Mouse (Mus musculus) cortical plate, adult 2 months (tissue): ENCODE data around the gene Slc38a8. TPM values are rescaled to one million over a fixed set of nuclear protein-coding genes. Genes with fewer than 3 reads are reported as not detected.

Experiments used
- H3K27ac ChIP-seq: fragments of 200-500 bp; 2 replicates; pipeline ENCODE4 v1.5.1; 2012; ENCODE audit warnings: low read length, control low read depth, inconsistent platforms; ENCODE audit not compliant: insufficient read depth
- H3K4me1 ChIP-seq: fragments of 200-500 bp; 2 replicates; pipeline ENCODE4 v1.6.1; 2011; ENCODE audit warnings: low read length; ENCODE audit not compliant: control insufficient read depth, insufficient read depth
- H3K4me3 ChIP-seq: fragments of 200-500 bp; 2 replicates; pipeline ENCODE4 v1.5.1; 2011; ENCODE audit warnings: mild to moderate bottlenecking, low read length, control low read depth; ENCODE audit not compliant: insufficient read depth
- CTCF ChIP-seq: fragments of 200-500 bp; IDR thresholded peaks from 2 replicates; pipeline ENCODE4 v1.5.1; 2011; ENCODE audit warnings: mild to moderate bottlenecking, control low read depth, low read length; ENCODE audit not compliant: insufficient read depth; ENCODE audit errors: extremely low read depth
- POLR2A ChIP-seq: fragments of 200-500 bp; IDR thresholded peaks from 2 replicates; pipeline ENCODE4 v1.6.1; 2011; ENCODE audit warnings: mild to moderate bottlenecking, low read length, control low read depth; ENCODE audit not compliant: insufficient read depth; ENCODE audit errors: extremely low read depth
- polyA plus RNA-seq: library from polyadenylated mRNA; depleted of rRNA; stranded (reverse); fragments of >200 nt; gene quantifications from 2 replicates; pipeline ENCODE4 v1.2.3, GENCODE M21; 2012

The Slc38a8 gene
- polyA plus RNA-seq, 1 experiment, result 0.23 TPM

GRCm38 (mm10) chr8:119456045-119456444 lies 45.5 kb downstream of the Slc38a8 start:
- H3K4me3 ChIP-seq, result no peak overlapping the region
- TF ChIP-seq CTCF (no peak), POLR2A (no peak)
- H3K27ac ChIP-seq, result no peak overlapping the region
- H3K4me1 ChIP-seq, result no peaks in the 10 kb centered on the region

DNA sequence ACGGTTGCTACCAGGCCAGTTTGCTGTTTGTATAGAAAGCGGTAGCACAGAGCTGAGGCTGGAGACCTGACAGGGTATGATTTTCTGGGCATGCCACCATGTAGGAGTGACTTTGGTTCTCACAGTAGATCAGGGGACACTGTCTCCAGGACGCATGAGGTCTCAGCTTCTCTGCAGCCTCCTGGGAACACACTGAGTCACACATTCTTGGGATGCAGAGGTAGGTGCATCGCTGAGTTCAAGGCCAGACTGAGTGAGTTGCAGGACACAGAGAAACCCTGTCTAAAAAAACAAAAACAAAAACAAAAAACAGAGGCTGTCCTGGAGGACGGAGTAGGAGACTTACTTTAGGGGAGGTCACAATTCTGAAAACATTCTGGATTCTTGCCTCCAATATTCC lies 48.6 kb downstream of the Slc38a8 start:
- TF ChIP-seq CTCF (no peak), POLR2A (no peak)
- H3K4me1 ChIP-seq, result peaks cover 7% of the 10 kb centered on the region
- H3K27ac ChIP-seq, result no peak overlapping the region
- H3K4me3 ChIP-seq, result no peak overlapping the region

DNA sequence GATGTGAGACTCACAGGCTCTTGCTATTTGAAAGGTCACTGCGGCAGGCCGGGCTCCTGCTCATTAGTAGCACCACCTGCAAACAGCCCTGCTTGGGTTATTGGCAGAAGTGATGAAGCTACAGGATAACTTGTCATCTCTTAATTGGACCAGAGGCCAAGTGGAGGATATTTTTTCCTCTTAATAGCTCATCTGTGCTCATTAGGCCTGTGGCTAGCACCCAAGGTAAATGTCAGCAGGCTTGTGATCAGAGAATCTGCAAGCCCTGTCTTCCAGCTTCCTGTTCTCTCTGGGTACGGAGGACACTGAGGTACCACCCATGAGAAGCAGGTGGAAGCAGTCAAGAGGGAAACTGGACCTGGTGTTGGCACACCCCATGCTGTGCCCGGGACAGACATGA lies 50.4 kb downstream of the Slc38a8 start:
- Histone ChIP-seq H3K4me1 (peaks cover 7% of the 10 kb centered on the region), H3K4me3 (no peak overlapping the region), H3K27ac (no peak overlapping the region)
- TF ChIP-seq POLR2A (no peak), CTCF (no peak)

- Histone ChIP-seq H3K4me3 (no peak overlapping the region), H3K4me1 (peaks cover 7% of the 10 kb centered on the region), H3K27ac (no peak overlapping the region)
- no peak for TF ChIP-seq CTCF
- no peak for TF ChIP-seq POLR2A
These were observed 51.9 kb downstream of the Slc38a8 start for GRCm38 (mm10) chr8:119449627-119450026.

DNA sequence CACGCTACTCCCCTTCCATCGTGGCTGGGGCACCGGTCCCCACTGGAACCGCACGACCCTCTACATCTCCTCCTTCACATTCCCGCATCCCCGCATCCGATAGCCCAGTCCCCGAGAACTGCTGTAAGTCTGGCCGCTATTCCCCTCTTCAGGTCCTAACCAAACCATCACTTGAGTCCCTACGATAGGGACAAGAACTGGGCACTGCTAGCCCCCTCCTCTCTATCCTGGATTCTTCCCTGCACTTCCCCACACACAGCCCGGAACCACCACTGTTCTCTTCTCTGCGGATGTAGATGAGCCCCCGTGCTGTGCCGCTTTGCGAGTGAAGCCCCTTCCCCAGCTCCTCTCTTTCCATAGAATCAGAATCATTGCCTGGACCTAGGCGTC lies 53.7 kb downstream of the Slc38a8 start:
- Histone ChIP-seq H3K4me1 (peaks cover 7% of the 10 kb centered on the region), H3K4me3 (peak overlapping the region; percentile 63), H3K27ac (peak overlapping the region; percentile 21; the same call in 1 of the 2 replicates)
- TF ChIP-seq CTCF, result no peak
- TF ChIP-seq POLR2A, result no peak

GRCm38 (mm10) chr8:119446990-119447780 lies 54.3 kb downstream of the Slc38a8 start:
- peaks cover 7% of the 10 kb centered on the region for H3K4me1 ChIP-seq
- H3K4me3 ChIP-seq, result peak overlapping the region; percentile 63
- no peak for TF ChIP-seq POLR2A
- no peak for TF ChIP-seq CTCF
- H3K27ac ChIP-seq, result peak overlapping the region; percentile 37; the same call in 1 of the 2 replicates

- no peak for TF ChIP-seq POLR2A
- peak; percentile 59 for TF ChIP-seq CTCF
- Histone ChIP-seq H3K4me1 (peaks cover 7% of the 10 kb centered on the region), H3K27ac (peak within 1 kb of the TSS; percentile 37; the same call in 1 of the 2 replicates), H3K4me3 (peak within 1 kb of the TSS; percentile 63)
These were observed 55.1 kb downstream of the Slc38a8 start, which contains the start of gene Necab2 for GRCm38 (mm10) chr8:119446211-119446989. TSS of gene Necab2 (plus strand) at chr8:119446719.

- Histone ChIP-seq H3K4me1 (no peaks in the 10 kb centered on the region), H3K4me3 (no peak overlapping the region), H3K27ac (no peak overlapping the region)
- TF ChIP-seq POLR2A, result no peak
- no peak for TF ChIP-seq CTCF
These were observed 58.5 kb downstream of the Slc38a8 start for GRCm38 (mm10) chr8:119442970-119443369.

GRCm38 (mm10) chr8:119442013-119442412 lies 59.5 kb downstream of the Slc38a8 start:
- Histone ChIP-seq H3K4me1 (no peaks in the 10 kb centered on the region), H3K27ac (no peak overlapping the region), H3K4me3 (no peak overlapping the region)
- no peak for TF ChIP-seq CTCF
- TF ChIP-seq POLR2A, result no peak

DNA sequence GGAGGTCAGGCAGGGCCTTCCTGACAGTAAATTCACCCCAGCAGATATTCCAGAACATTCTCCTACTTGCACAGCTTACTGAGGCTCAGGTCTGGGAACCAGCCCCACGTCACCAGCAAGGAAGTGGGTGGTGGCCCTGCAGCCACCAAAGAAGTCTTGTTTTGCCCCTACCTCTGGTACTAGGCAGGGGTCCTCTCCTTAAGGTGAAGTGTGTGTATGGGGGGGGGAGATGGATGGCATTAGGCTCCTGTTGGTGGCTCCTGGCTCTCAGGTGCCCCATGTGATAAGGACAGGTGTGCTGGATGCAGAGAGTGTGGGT lies 60.6 kb downstream of the Slc38a8 start:
- H3K4me1 ChIP-seq, result no peaks in the 10 kb centered on the region
- H3K27ac ChIP-seq, result no peak overlapping the region
- no peak overlapping the region for H3K4me3 ChIP-seq
- TF ChIP-seq CTCF, result no peak
- no peak for TF ChIP-seq POLR2A
